Mouse (Mus musculus): ENCODE data around the gene Cenpb. TPM values are rescaled to one million over a fixed set of nuclear protein-coding genes. Genes with fewer than 3 reads are reported as not detected.

Cenpb gene
- polyA plus RNA-seq, 1 experiment = 28.5 TPM

GRCm38 (mm10) chr2:131177932-131178331 lies 1.9 kb downstream of the Cenpb start:
- WGBS = 85% methylated on average over 9 of the region's 9 CpGs
- H3K4me3 ChIP-seq (replicated peaks; ENCODE audit: control insufficient read depth, low read depth, low read length) = no peak overlapping the region
- no peak overlapping the region for H3K27ac ChIP-seq (ENCODE audit: control insufficient read depth, insufficient read depth, low read depth, low read length, poor library complexity)
- H3K4me1 ChIP-seq (ENCODE audit: control insufficient read depth, insufficient read depth, low read length) = peaks cover 4% of the 10 kb centered on the region
- TF ChIP-seq CTCF (IDR thresholded peaks at IDR 0.05; ENCODE audit: control insufficient read depth, insufficient read depth, low read length) = no peak
- no peak for TF ChIP-seq POLR2A (IDR thresholded peaks at IDR 0.05; ENCODE audit: borderline replicate concordance, control insufficient read depth, low read depth, low read length)

DNA sequence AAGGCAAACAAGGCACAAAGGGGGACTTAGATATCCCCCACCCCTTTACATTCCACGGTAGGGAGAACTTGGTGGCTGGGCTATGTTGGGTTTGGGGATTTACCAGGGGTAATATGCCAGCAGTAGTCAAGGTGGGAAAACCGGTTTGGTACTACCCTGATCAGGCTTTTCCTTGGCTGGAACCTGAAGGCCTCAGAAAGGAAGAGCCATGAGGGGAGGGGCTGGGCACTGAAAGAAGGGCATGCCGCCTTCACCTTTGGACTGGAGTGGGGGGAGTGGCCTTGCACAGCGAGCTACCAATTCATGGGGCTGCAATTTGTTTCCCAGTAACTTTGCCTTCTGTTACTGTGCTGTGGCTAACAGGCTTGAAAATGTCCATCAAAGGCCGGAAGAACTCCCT lies 3.4 kb downstream of the Cenpb start:
- no peak for TF ChIP-seq POLR2A (IDR thresholded peaks at IDR 0.05; ENCODE audit: borderline replicate concordance, control insufficient read depth, low read depth, low read length)
- no peak for TF ChIP-seq CTCF (IDR thresholded peaks at IDR 0.05; ENCODE audit: control insufficient read depth, insufficient read depth, low read length)
- Histone ChIP-seq H3K4me1 (ENCODE audit: control insufficient read depth, insufficient read depth, low read length) (peaks cover 4% of the 10 kb centered on the region), H3K4me3 (replicated peaks; ENCODE audit: control insufficient read depth, low read depth, low read length) (no peak overlapping the region), H3K27ac (ENCODE audit: control insufficient read depth, insufficient read depth, low read depth, low read length, poor library complexity) (no peak overlapping the region)
- WGBS = 79% methylated on average over 5 of the region's 5 CpGs

- H3K27ac ChIP-seq (ENCODE audit: control insufficient read depth, insufficient read depth, low read depth, low read length, poor library complexity) = no peak overlapping the region
- TF ChIP-seq POLR2A (IDR thresholded peaks at IDR 0.05; ENCODE audit: borderline replicate concordance, control insufficient read depth, low read depth, low read length) = no peak
- TF ChIP-seq CTCF (IDR thresholded peaks at IDR 0.05; ENCODE audit: control insufficient read depth, insufficient read depth, low read length) = no peak
- H3K4me3 ChIP-seq (replicated peaks; ENCODE audit: control insufficient read depth, low read depth, low read length) = no peak overlapping the region
- peaks cover 4% of the 10 kb centered on the region for H3K4me1 ChIP-seq (ENCODE audit: control insufficient read depth, insufficient read depth, low read length)
- WGBS = 85% methylated on average over 1 of the region's 1 CpGs
These were observed 3.9 kb downstream of the Cenpb start for GRCm38 (mm10) chr2:131175945-131176309.

DNA sequence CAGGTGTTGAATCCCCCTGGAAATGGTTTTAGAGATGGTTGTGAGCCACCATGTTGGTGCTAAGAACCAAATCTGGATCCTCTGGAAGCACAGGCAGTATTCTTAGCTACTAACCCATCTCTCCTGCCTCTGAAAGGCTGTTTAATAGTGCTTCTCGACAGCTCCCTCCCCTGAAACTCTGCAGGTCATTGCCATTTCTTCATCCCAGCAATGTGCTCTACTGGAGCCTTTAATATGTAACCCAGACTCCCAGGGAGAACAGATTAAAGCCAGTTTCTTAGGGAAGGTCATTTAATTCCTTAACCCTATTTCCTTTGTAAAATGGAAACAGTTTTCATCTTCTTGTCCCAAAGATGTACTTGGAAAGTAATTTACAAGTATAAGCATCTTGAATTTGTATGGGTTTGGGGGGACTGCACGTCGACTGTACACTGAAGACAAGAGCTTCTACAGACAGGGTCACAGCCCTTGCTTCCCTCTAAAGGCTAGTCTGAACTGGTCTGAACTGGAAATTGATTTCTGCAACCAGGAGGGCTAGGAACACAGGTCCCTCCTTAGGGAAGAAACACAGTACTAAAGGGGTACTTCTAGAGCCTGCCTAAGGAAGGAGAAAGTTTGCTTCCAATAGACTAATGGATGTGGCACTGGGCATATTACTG lies 4.5 kb downstream of the Cenpb start:
- Histone ChIP-seq H3K27ac (ENCODE audit: control insufficient read depth, insufficient read depth, low read depth, low read length, poor library complexity) (no peak overlapping the region), H3K4me3 (replicated peaks; ENCODE audit: control insufficient read depth, low read depth, low read length) (no peak overlapping the region), H3K4me1 (ENCODE audit: control insufficient read depth, insufficient read depth, low read length) (peaks cover 4% of the 10 kb centered on the region)
- 80% methylated on average over 3 of the region's 3 CpGs for WGBS
- TF ChIP-seq POLR2A (IDR thresholded peaks at IDR 0.05; ENCODE audit: borderline replicate concordance, control insufficient read depth, low read depth, low read length) = no peak
- no peak for TF ChIP-seq CTCF (IDR thresholded peaks at IDR 0.05; ENCODE audit: control insufficient read depth, insufficient read depth, low read length)

GRCm38 (mm10) chr2:131174700-131175099 lies 5.2 kb downstream of the Cenpb start:
- peaks cover 4% of the 10 kb centered on the region for H3K4me1 ChIP-seq (ENCODE audit: control insufficient read depth, insufficient read depth, low read length)
- TF ChIP-seq CTCF (IDR thresholded peaks at IDR 0.05; ENCODE audit: control insufficient read depth, insufficient read depth, low read length) (no peak), POLR2A (IDR thresholded peaks at IDR 0.05; ENCODE audit: borderline replicate concordance, control insufficient read depth, low read depth, low read length) (no peak)
- no peak overlapping the region for H3K27ac ChIP-seq (ENCODE audit: control insufficient read depth, insufficient read depth, low read depth, low read length, poor library complexity)
- H3K4me3 ChIP-seq (replicated peaks; ENCODE audit: control insufficient read depth, low read depth, low read length) = peak overlapping the region; percentile 7
- 6% methylated on average over 11 of the region's 11 CpGs for WGBS

DNA sequence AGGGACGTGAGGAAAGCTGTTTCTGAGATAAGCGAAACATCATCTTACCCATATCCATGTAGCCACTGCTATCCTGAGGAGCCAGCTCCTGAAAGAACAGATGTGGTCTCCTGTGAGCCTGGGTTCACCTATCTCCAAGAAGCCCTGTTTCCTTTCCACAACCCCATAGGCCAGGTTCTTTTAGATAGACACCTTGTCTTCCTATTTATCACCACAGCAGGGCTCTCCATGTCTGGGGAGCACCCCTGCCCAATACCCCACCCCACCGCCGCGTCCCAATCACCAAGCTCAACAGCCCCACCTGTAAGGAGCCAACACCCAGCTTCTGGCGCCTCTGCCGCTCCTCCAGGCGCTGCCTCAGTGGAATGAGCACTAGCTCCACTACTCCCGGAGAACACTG lies 7.5 kb downstream of the Cenpb start:
- Histone ChIP-seq H3K4me1 (ENCODE audit: control insufficient read depth, insufficient read depth, low read length) (no peaks in the 10 kb centered on the region; the same call in 1 of the 2 replicates), H3K4me3 (replicated peaks; ENCODE audit: control insufficient read depth, low read depth, low read length) (no peak overlapping the region), H3K27ac (ENCODE audit: control insufficient read depth, insufficient read depth, low read depth, low read length, poor library complexity) (no peak overlapping the region)
- 64% methylated on average over 9 of the region's 9 CpGs for WGBS
- TF ChIP-seq POLR2A (IDR thresholded peaks at IDR 0.05; ENCODE audit: borderline replicate concordance, control insufficient read depth, low read depth, low read length) = no peak
- no peak for TF ChIP-seq CTCF (IDR thresholded peaks at IDR 0.05; ENCODE audit: control insufficient read depth, insufficient read depth, low read length)

DNA sequence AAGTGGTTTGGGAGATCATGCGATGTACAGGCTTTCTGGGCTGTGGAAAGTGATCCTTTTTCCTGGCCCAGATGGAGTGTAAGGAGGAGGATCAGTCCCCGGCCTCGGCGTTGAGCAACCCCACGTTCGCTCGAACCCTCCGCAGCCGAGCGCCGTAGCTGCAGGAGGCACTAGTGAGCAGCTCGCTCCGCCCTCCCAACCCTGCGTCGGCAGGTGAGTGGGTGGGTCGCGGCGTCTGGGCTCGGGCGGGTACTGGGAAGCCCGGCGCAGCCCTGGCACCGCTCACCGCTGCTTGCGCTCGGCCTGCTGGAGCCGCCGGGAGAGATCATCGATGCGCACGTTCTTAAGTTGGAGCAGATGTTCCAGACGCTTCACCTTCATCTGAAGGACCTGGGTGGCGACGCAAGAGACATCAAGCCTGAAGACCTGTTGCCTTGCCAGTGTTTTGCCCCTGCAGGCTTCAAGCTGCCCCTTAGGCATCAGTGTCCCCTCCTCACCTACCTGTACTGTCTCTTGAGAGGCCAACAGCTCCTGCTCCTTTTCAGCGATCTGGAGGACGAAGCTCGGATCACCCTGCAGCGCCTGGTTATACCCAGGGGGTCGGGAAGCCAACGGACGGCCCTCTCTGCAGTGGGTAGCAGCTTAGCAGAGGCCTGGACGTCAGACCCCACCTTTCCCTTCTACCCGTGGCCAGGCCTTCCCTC lies 8.3 kb downstream of the Cenpb start:
- H3K4me1 ChIP-seq (ENCODE audit: control insufficient read depth, insufficient read depth, low read length) = no peaks in the 10 kb centered on the region; the same call in 1 of the 2 replicates
- TF ChIP-seq CTCF (IDR thresholded peaks at IDR 0.05; ENCODE audit: control insufficient read depth, insufficient read depth, low read length) = no peak
- no peak for TF ChIP-seq POLR2A (IDR thresholded peaks at IDR 0.05; ENCODE audit: borderline replicate concordance, control insufficient read depth, low read depth, low read length)
- no peak overlapping the region; the same call in 1 of the 2 replicates for H3K27ac ChIP-seq (ENCODE audit: control insufficient read depth, insufficient read depth, low read depth, low read length, poor library complexity)
- 7% methylated on average over 43 of the region's 43 CpGs for WGBS
- H3K4me3 ChIP-seq (replicated peaks; ENCODE audit: control insufficient read depth, low read depth, low read length) = no peak overlapping the region

GRCm38 (mm10) chr2:131170936-131171335 lies 8.9 kb downstream of the Cenpb start:
- Histone ChIP-seq H3K27ac (ENCODE audit: control insufficient read depth, insufficient read depth, low read depth, low read length, poor library complexity) (no peak overlapping the region), H3K4me3 (replicated peaks; ENCODE audit: control insufficient read depth, low read depth, low read length) (no peak overlapping the region), H3K4me1 (ENCODE audit: control insufficient read depth, insufficient read depth, low read length) (no peaks in the 10 kb centered on the region; the same call in 1 of the 2 replicates)
- TF ChIP-seq CTCF (IDR thresholded peaks at IDR 0.05; ENCODE audit: control insufficient read depth, insufficient read depth, low read length) (no peak), POLR2A (IDR thresholded peaks at IDR 0.05; ENCODE audit: borderline replicate concordance, control insufficient read depth, low read depth, low read length) (no peak)
- 39% methylated on average over 9 of the region's 9 CpGs for WGBS

All from bone marrow, adult 2 months (tissue).